Mouse (Mus musculus) heart, adult 2 months (tissue): ENCODE measurements around the gene Vmn1r228. TPM values are rescaled to one million over a fixed set of nuclear protein-coding genes. Genes with fewer than 3 reads are reported as not detected.

ENCODE experiments used
- DNase-seq, 2 experiments: peaks; one replicate each; pipeline ENCODE4 v3.0.0; 2021
- H3K27ac ChIP-seq: fragments of 200-600 bp; 2 replicates; pipeline ENCODE4 v1.8.1; 2022
- H3K27me3 ChIP-seq: fragments of 200-500 bp; 2 replicates; pipeline ENCODE4 v1.6.1; 2012; ENCODE audit warnings: mild to moderate bottlenecking, low read length, inconsistent platforms, mixed read lengths; ENCODE audit not compliant: control insufficient read depth, insufficient read depth
- H3K36me3 ChIP-seq: fragments of 200-500 bp; 2 replicates; pipeline ENCODE4 v1.6.1; 2012; ENCODE audit warnings: low read length, inconsistent platforms; ENCODE audit not compliant: control insufficient read depth, insufficient read depth
- H3K4me1 ChIP-seq: fragments of 200-500 bp; 2 replicates; pipeline ENCODE4 v1.6.1; 2011; ENCODE audit warnings: low read length; ENCODE audit not compliant: control insufficient read depth, insufficient read depth
- H3K4me3 ChIP-seq: fragments of 200-600 bp; 2 replicates; pipeline ENCODE4 v1.8.1; 2022
- H3K79me2 ChIP-seq: fragments of 200-500 bp; replicated peaks from 2 replicates; pipeline ENCODE4 v1.6.1; 2012; ENCODE audit warnings: mild to moderate bottlenecking, inconsistent platforms, low read length, moderate library complexity, mixed read lengths; ENCODE audit not compliant: control insufficient read depth, insufficient read depth
- H3K9ac ChIP-seq: fragments of 200-500 bp; 2 replicates; pipeline ENCODE4 v1.6.1; 2012; ENCODE audit warnings: low read depth, mild to moderate bottlenecking, control low read depth, inconsistent platforms, low read length, mixed read lengths
- CTCF ChIP-seq: fragments of 200-600 bp; IDR thresholded peaks from 2 replicates; pipeline ENCODE4 v1.8.1; 2022; ENCODE audit warnings: antibody characterized with exemption, mild to moderate bottlenecking, moderate library complexity
- EP300 ChIP-seq: fragments of 200-500 bp; IDR thresholded peaks from 2 replicates; pipeline ENCODE4 v1.6.1; 2011; ENCODE audit warnings: low read depth, low read length, control low read depth; ENCODE audit not compliant: insufficient read depth
- POLR2A ChIP-seq: fragments of 200-500 bp; IDR thresholded peaks from 2 replicates; pipeline ENCODE4 v1.6.1; 2011; ENCODE audit warnings: mild to moderate bottlenecking, low read depth, low read length, control low read depth; ENCODE audit not compliant: insufficient read depth
- WGBS: fragments of 180-500 bp; shearing (Covaris S2); methylation state at CpG from one replicate; pipeline ENCODE4 v1.1.7; 2018; 5-methylcytosine and 5-hydroxymethylcytosine counted together
- intact Hi-C: fragments of 180-260 bp; cut with DNase I; formaldehyde crosslinking; loops from one replicate; pipeline ENCODE4 v1.15.1; 2025
- long read RNA-seq: library from polyadenylated mRNA; stranded (forward); transcript quantifications from one replicate; pipeline ENCODE4 v2.0.0, GENCODE M21; 2021
- polyA plus RNA-seq: library from polyadenylated mRNA; depleted of rRNA; stranded (reverse); fragments of >200 nt; gene quantifications from 2 replicates; pipeline ENCODE4 v1.2.3, GENCODE M21; 2012; rRNA removed
- total RNA-seq, 2 experiments: library from RNA; stranded (reverse); gene quantifications; 2 replicates each; pipeline ENCODE4 v1.2.3; 2021

Gene Vmn1r228
- total RNA-seq (not detected), polyA plus RNA-seq (not detected in 2 replicates)
- long read RNA-seq = 0 reads

GRCm38 (mm10) chr17:20786057-20786456 is at the start of gene Vmn1r228:
Gene Vmn1r228 (minus strand): TSS chr17:20786157.
- no peaks in the 10 kb centered on the region for H3K79me2 ChIP-seq
- no peak within 1 kb of the TSS for H3K27ac ChIP-seq
- H3K4me1 ChIP-seq = no peaks in the 10 kb centered on the region
- intact Hi-C loops = no loop called here
- H3K9ac ChIP-seq = no peak within 1 kb of the TSS
- no peaks in the 10 kb centered on the region for H3K36me3 ChIP-seq
- no peak for DNase-seq
- H3K4me3 ChIP-seq = no peak within 1 kb of the TSS
- TF ChIP-seq EP300 (no peak), CTCF (no peak), POLR2A (no peak)
- no peaks in the 10 kb centered on the region for H3K27me3 ChIP-seq

DNA sequence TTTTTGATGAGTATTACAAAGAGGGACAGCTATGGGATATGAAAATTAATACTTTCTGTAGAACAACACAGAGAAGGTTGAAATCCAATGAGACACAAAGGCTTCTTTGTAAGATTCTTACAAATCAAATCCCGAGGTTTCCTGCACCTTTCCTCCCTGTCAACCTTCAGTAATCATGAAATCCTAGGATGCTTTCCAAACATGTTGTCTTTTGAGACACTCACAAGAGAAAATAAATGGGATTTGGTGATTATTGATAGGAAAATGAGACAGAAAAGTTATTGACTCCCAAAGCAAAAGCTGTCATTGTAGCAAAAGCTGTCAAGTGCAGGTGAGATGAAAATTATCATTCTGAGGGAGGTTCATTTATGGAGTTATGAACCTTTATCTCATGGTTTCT is 25.3 kb upstream of the Vmn1r228 start, which contains the start of gene Vmn1r229:
Gene Vmn1r229, plus strand, starts transcription at position 301 of the 400 bp plus-strand sequence.
- TF ChIP-seq POLR2A = no peak
- no peak for TF ChIP-seq CTCF
- TF ChIP-seq EP300 = no peak
- H3K27ac ChIP-seq = no peak within 1 kb of the TSS
- H3K4me1 ChIP-seq = no peaks in the 10 kb centered on the region
- WGBS = 41% methylated on average over 1 of the region's 1 CpGs
- no peak for DNase-seq
- intact Hi-C loops = no loop called here
- H3K27me3 ChIP-seq = no peaks in the 10 kb centered on the region
- H3K79me2 ChIP-seq = no peaks in the 10 kb centered on the region
- no peak within 1 kb of the TSS for H3K9ac ChIP-seq
- no peak within 1 kb of the TSS for H3K4me3 ChIP-seq
- H3K36me3 ChIP-seq = no peaks in the 10 kb centered on the region

DNA sequence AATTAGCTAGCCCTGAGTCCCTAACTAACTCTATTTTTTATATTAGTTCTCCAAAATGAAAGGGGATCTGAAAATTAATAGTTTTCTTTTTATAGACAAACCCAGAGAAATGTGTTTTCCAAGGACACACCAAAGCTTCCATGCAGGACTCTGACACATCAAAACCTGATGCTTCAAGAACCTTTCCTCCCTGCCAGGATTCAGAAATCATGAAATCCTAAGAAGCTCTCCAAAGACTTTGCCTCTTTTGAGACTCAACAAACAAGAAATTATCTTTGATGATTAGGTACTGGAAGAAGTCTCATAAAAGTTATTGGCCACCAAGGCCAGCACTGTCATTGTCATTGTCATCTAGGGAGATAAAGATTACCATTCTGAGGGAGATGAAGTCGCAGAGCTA is 56.4 kb downstream of the Vmn1r228 start, which contains the start of gene Vmn1r227:
Gene Vmn1r227, plus strand, starts transcription at position 301 of the 400 bp plus-strand sequence.
- Histone ChIP-seq H3K27me3 (no peaks in the 10 kb centered on the region), H3K4me1 (no peaks in the 10 kb centered on the region), H3K4me3 (no peak within 1 kb of the TSS), H3K79me2 (no peaks in the 10 kb centered on the region), H3K9ac (no peak within 1 kb of the TSS), H3K36me3 (no peaks in the 10 kb centered on the region), H3K27ac (no peak within 1 kb of the TSS)
- intact Hi-C loops = no loop called here
- no peak for DNase-seq
- WGBS = 25% methylated on average over 1 of the region's 1 CpGs
- no peak for TF ChIP-seq CTCF
- TF ChIP-seq EP300 = no peak
- TF ChIP-seq POLR2A = no peak

Other genes starting within 250 kb of the Vmn1r228 start
- not detected for gene Vmn2r109, start 221.4 kb downstream of the Vmn1r228 start, total RNA-seq
- not detected in 2 replicates for gene Vmn2r109, start 221.4 kb downstream of the Vmn1r228 start, polyA plus RNA-seq
- not detected for gene Vmn2r110, start 189.7 kb downstream of the Vmn1r228 start, total RNA-seq
- not detected in 2 replicates for gene Vmn2r110, start 189.7 kb downstream of the Vmn1r228 start, polyA plus RNA-seq
- gene Fpr-rs3, start 161.3 kb downstream of the Vmn1r228 start, total RNA-seq = not detected
- not detected in 2 replicates for gene Fpr-rs3, start 161.3 kb downstream of the Vmn1r228 start, polyA plus RNA-seq
- not detected for gene Vmn1r226, start 103.3 kb downstream of the Vmn1r228 start, total RNA-seq
- not detected in 2 replicates for gene Vmn1r226, start 103.3 kb downstream of the Vmn1r228 start, polyA plus RNA-seq
- not detected for gene Vmn1r227, start 56.3 kb downstream of the Vmn1r228 start, total RNA-seq
- not detected in 2 replicates for gene Vmn1r227, start 56.3 kb downstream of the Vmn1r228 start, polyA plus RNA-seq
- under 1 TPM in 1 of 2 experiments, not detected in 1; 0.02 TPM for gene Vmn1r229, start 25.4 kb upstream of the Vmn1r228 start, total RNA-seq
- gene Vmn1r229, start 25.4 kb upstream of the Vmn1r228 start, polyA plus RNA-seq = not detected in 2 replicates
- not detected for gene Vmn1r230, start 54.3 kb upstream of the Vmn1r228 start, total RNA-seq
- not detected in 2 replicates for gene Vmn1r230, start 54.3 kb upstream of the Vmn1r228 start, polyA plus RNA-seq
- gene Vmn1r231, start 118.9 kb upstream of the Vmn1r228 start, total RNA-seq = not detected
- not detected in 2 replicates for gene Vmn1r231, start 118.9 kb upstream of the Vmn1r228 start, polyA plus RNA-seq
- not detected for gene Vmn1r232, start 133.6 kb upstream of the Vmn1r228 start, total RNA-seq
- gene Vmn1r232, start 133.6 kb upstream of the Vmn1r228 start, polyA plus RNA-seq = not detected in 2 replicates
- 100 to 1,000 TPM; 167 to 188 TPM for gene Ppp2r1a, start 159.2 kb upstream of the Vmn1r228 start, total RNA-seq
- gene Ppp2r1a, start 159.2 kb upstream of the Vmn1r228 start, polyA plus RNA-seq = 251 and 323 TPM in 2 replicates
- not detected for gene Vmn1r233, start 210.3 kb upstream of the Vmn1r228 start, total RNA-seq
- not detected in 2 replicates for gene Vmn1r233, start 210.3 kb upstream of the Vmn1r228 start, polyA plus RNA-seq
- gene Zfp160, start 222.7 kb upstream of the Vmn1r228 start, total RNA-seq = 1 to 10 TPM; 8.6 TPM
- 3.4 and 6.4 TPM in 2 replicates for gene Zfp160, start 222.7 kb upstream of the Vmn1r228 start, polyA plus RNA-seq